Mouse (Mus musculus) limb, embryonic 12.5 days (tissue): ENCODE data around the gene Eif5a. TPM values are rescaled to one million over a fixed set of nuclear protein-coding genes. Genes with fewer than 3 reads are reported as not detected.

Source experiments
- ATAC-seq: fragments of 200-750 bp; cut with Nextera tagmentation; 2 replicates; pipeline ENCODE4 v1.8.0; 2017; ENCODE audit warnings: low read depth, moderate TSS enrichment; ENCODE audit not compliant: insufficient number of reproducible peaks, insufficient read depth, low FRiP score, low TSS enrichment
- H3K27ac ChIP-seq: fragments of 300-500 bp; sonication (generic); 2 replicates; pipeline ENCODE4 v1.5.1; 2016; ENCODE audit warnings: mild to moderate bottlenecking, moderate library complexity
- H3K27me3 ChIP-seq: fragments of 300-500 bp; sonication (generic); 2 replicates; pipeline ENCODE4 v1.6.1; 2016; ENCODE audit warnings: mild to moderate bottlenecking, moderate library complexity
- H3K36me3 ChIP-seq: fragments of 300-500 bp; sonication (generic); 2 replicates; pipeline ENCODE4 v1.6.1; 2016; ENCODE audit warnings: mild to moderate bottlenecking, moderate library complexity
- H3K4me1 ChIP-seq: fragments of 300-500 bp; sonication (generic); replicated peaks from 2 replicates; pipeline ENCODE4 v1.6.1; 2016
- H3K4me2 ChIP-seq: fragments of 300-500 bp; sonication (generic); 2 replicates; pipeline ENCODE4 v1.6.1; 2016; ENCODE audit warnings: mild to moderate bottlenecking, moderate library complexity
- H3K4me3 ChIP-seq: fragments of 300-500 bp; sonication (generic); replicated peaks from 2 replicates; pipeline ENCODE4 v1.5.1; 2016; ENCODE audit warnings: mild to moderate bottlenecking
- H3K9ac ChIP-seq: fragments of 300-500 bp; sonication (generic); replicated peaks from 2 replicates; pipeline ENCODE4 v1.6.1; 2016; ENCODE audit warnings: mild to moderate bottlenecking, moderate library complexity
- H3K9me3 ChIP-seq: fragments of 300-500 bp; sonication (generic); 2 replicates; pipeline ENCODE4 v1.6.1; 2016; ENCODE audit warnings: mild to moderate bottlenecking, moderate library complexity
- WGBS: fragments of 180-500 bp; shearing (Covaris S2); methylation state at CpG from one replicate; pipeline ENCODE4 v1.1.7; 2016; 5-methylcytosine and 5-hydroxymethylcytosine counted together
- polyA plus RNA-seq: library from polyadenylated mRNA; unstranded; fragments of >200 nt; fragmentation: Nextera tagmentation; extraction: Ambion mirVana; gene quantifications from 2 replicates; pipeline ENCODE4 v1.2.1, GENCODE M21; 2016

Gene Eif5a
- polyA plus RNA-seq, 1 experiment from 2014 or later = 1,851 TPM

DNA sequence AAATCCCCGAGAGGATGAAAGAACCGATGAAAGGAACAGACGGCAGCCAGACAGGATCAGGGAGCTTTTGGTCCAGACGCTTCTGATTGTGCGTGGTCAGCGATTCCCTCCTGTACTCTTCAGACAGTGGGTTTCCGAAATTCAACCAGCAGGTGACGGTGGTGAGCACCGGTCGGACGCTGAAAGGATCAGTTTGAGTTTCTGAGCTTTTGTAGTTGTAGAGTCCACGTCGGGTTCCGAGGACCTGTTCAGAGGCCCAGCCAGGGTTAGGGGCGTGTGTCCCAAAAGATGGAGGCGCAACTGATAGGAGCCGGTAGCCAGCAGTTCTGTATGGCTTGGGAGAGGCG is 41.3 kb downstream of the Eif5a start:
- H3K36me3 ChIP-seq = no peaks in the 10 kb centered on the region
- H3K9ac ChIP-seq = peak overlapping the region; percentile 67
- H3K4me2 ChIP-seq = peak overlapping the region; percentile 82
- no peaks in the 10 kb centered on the region for H3K9me3 ChIP-seq
- H3K4me1 ChIP-seq = peaks cover 43% of the 10 kb centered on the region
- no peaks in the 10 kb centered on the region for H3K27me3 ChIP-seq
- ATAC-seq = peak; percentile 40
- H3K27ac ChIP-seq = peak overlapping the region; percentile 90
- H3K4me3 ChIP-seq = peak overlapping the region; percentile 55
- WGBS = under 1% methylated on average over 18 of the region's 18 CpGs

GRCm38 (mm10) chr11:69879711-69880110 is 42.0 kb downstream of the Eif5a start:
- Histone ChIP-seq H3K4me3 (peak overlapping the region; percentile 55), H3K36me3 (no peaks in the 10 kb centered on the region), H3K4me2 (peak overlapping the region; percentile 82), H3K27me3 (no peaks in the 10 kb centered on the region), H3K4me1 (peaks cover 43% of the 10 kb centered on the region), H3K9me3 (no peaks in the 10 kb centered on the region), H3K9ac (peak overlapping the region; percentile 67), H3K27ac (no peak overlapping the region; the same call in 1 of the 2 replicates)
- 53% methylated on average over 15 of the region's 15 CpGs for WGBS
- ATAC-seq = no peak

- no peaks in the 10 kb centered on the region for H3K27me3 ChIP-seq
- H3K4me2 ChIP-seq = peak overlapping the region; percentile 82
- H3K36me3 ChIP-seq = no peaks in the 10 kb centered on the region
- no peaks in the 10 kb centered on the region for H3K9me3 ChIP-seq
- no peak for ATAC-seq
- H3K4me3 ChIP-seq = no peak overlapping the region
- H3K9ac ChIP-seq = 0 out of 2 replicates have a peak overlapping the region, but pooled peaks have one; percentile 18
- 92% methylated on average over 6 of the region's 6 CpGs for WGBS
- H3K4me1 ChIP-seq = peaks cover 43% of the 10 kb centered on the region
- H3K27ac ChIP-seq = no peak overlapping the region
Measured at GRCm38 (mm10) chr11:69878952-69879351, 42.8 kb downstream of the Eif5a start.

DNA sequence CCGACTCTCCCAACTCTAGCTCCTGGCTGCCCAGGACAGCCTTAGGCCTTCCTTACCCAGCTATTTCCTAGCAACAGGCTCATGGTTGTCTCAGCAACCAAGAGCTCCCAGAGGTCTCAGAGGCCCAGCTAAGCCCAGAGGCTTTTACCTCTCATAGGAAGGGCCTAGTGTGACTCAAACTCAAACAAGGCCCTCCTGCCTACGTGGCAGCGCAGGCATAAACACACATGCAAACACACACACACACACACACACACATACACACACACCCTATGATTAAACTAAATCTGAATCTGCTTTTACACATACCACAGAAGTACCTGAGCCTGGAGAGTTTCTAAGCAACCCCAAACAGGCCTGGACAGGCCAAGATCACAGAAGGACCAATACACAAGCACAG is 43.4 kb downstream of the Eif5a start:
- Histone ChIP-seq H3K4me3 (no peak overlapping the region), H3K9me3 (no peaks in the 10 kb centered on the region), H3K4me2 (no peak overlapping the region), H3K27me3 (no peaks in the 10 kb centered on the region), H3K4me1 (peaks cover 43% of the 10 kb centered on the region), H3K9ac (no peak overlapping the region), H3K36me3 (no peaks in the 10 kb centered on the region), H3K27ac (no peak overlapping the region)
- no peak for ATAC-seq
- WGBS = 89% methylated on average over 3 of the region's 3 CpGs

DNA sequence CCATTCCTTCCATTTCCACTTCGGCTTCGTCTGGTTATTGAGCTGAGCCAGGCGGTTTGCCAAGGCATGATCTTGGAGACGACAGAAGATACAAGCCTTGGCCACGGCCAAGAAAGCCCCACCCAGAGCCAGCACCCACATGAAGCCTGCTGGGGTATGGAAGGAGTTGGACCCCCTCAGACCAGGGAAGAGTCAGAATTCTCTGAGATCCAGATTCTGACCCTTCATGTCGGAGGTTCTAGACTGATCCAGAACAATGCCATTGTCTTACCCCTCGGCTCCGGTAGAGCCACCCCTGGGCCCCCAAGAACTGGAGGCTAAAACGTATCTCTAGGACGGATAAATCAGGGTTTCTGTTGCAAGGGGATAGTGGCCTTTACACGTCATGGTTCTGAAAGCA is 43.9 kb downstream of the Eif5a start, which contains the start of gene Tmem95:
TSS of gene Tmem95 (minus strand) at position 141 of the 400 bp plus-strand sequence.
- no peak for ATAC-seq
- Histone ChIP-seq H3K9ac (no peak within 1 kb of the TSS), H3K36me3 (no peaks in the 10 kb centered on the region), H3K27me3 (no peaks in the 10 kb centered on the region), H3K27ac (peak within 1 kb of the TSS; percentile 31; the same call in 1 of the 2 replicates), H3K4me2 (peak within 1 kb of the TSS; percentile 47), H3K9me3 (no peaks in the 10 kb centered on the region), H3K4me3 (peak within 1 kb of the TSS; percentile 11; the same call in 1 of the 2 replicates), H3K4me1 (peaks cover 43% of the 10 kb centered on the region)
- WGBS = 89% methylated on average over 11 of the region's 11 CpGs

DNA sequence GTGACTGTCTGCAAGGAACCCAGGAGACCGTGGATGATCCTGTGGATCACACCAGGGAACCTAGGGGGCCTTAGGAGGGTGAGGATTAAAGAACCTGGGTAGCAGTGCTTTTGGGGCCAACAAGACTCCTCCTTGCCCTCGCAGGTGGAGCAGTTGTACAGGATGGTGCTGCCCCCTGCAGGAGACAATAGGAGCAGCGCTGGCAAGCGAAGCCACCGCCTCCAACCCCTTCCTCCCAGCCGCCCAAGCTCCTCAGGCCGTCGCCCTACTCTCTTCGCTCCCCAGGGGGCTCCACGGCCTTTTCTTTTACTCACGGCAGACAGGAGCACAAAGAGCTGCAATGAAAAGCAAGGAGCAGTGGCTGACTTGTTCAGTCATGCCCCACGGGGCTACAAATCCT is 44.9 kb downstream of the Eif5a start:
- Histone ChIP-seq H3K9me3 (no peaks in the 10 kb centered on the region), H3K4me3 (peak overlapping the region; percentile 11; the same call in 1 of the 2 replicates), H3K4me1 (peaks cover 42% of the 10 kb centered on the region), H3K27ac (peak overlapping the region; percentile 31; the same call in 1 of the 2 replicates), H3K36me3 (no peaks in the 10 kb centered on the region), H3K4me2 (peak overlapping the region; percentile 47), H3K9ac (no peak overlapping the region), H3K27me3 (no peaks in the 10 kb centered on the region)
- 3% methylated on average over 12 of the region's 12 CpGs for WGBS
- no peak for ATAC-seq

DNA sequence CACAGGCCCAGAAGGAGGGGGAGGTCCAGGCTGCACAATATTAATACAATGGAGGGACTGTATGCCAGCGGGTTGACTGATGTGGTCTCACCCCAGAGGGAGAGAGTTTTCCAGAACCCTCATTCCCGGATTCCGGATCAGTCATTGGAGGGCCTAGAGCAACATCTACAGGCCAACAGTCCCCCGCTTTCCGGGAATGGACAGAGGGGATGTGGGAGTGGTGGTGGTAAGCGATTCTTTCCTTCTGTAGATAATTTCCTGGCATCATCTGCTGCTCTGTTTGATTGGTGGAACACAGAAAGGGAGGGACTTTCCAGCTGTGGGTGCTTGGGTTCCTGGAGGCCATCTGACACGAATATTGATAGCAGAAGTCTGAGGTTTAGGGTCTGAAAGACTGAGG is 45.6 kb downstream of the Eif5a start:
- H3K9ac ChIP-seq = no peak overlapping the region
- H3K4me2 ChIP-seq = no peak overlapping the region
- H3K27ac ChIP-seq = peak overlapping the region; percentile 30; the same call in 1 of the 2 replicates
- no peak overlapping the region for H3K4me3 ChIP-seq
- H3K36me3 ChIP-seq = no peaks in the 10 kb centered on the region
- H3K27me3 ChIP-seq = no peaks in the 10 kb centered on the region
- no peak for ATAC-seq
- 70% methylated on average over 7 of the region's 7 CpGs for WGBS
- peaks cover 35% of the 10 kb centered on the region for H3K4me1 ChIP-seq
- H3K9me3 ChIP-seq = no peaks in the 10 kb centered on the region

- Histone ChIP-seq H3K4me1 (peaks cover 16% of the 10 kb centered on the region; the same call in 1 of the 2 replicates), H3K9me3 (no peaks in the 10 kb centered on the region), H3K9ac (no peak overlapping the region), H3K36me3 (no peaks in the 10 kb centered on the region), H3K4me2 (no peak overlapping the region), H3K27ac (no peak overlapping the region), H3K4me3 (no peak overlapping the region), H3K27me3 (0 out of 2 replicates have a peak, but pooled peaks cover 2% of the 10 kb centered on the region)
- no peak for ATAC-seq
- 74% methylated on average over 4 of the region's 4 CpGs for WGBS
Measured at GRCm38 (mm10) chr11:69872451-69872850, 49.3 kb downstream of the Eif5a start.

DNA sequence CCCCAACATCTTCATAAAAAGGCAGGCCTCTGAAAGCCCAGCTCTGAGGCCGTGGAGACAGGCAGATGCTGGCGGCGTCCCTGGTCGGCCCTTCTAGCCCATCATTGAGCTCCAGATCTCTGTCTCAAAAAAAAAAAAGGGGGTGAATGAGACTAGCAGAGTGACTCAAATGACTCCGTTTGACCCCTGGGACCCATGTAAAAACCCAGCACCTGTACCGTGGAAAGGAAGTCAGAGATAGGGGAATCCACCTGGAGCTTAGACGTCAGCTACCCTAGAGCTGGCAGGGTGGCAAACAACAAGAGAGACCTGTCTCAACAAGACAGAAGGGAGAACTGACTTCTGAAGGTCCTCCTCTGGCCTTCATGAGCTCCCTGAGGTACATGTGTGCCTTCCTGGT is 49.9 kb downstream of the Eif5a start:
- no peak overlapping the region for H3K4me2 ChIP-seq
- WGBS = 86% methylated on average over 7 of the region's 7 CpGs
- H3K4me3 ChIP-seq = no peak overlapping the region
- H3K9ac ChIP-seq = no peak overlapping the region
- no peak for ATAC-seq
- H3K27ac ChIP-seq = no peak overlapping the region
- H3K9me3 ChIP-seq = no peaks in the 10 kb centered on the region
- H3K27me3 ChIP-seq = 0 out of 2 replicates have a peak, but pooled peaks cover 4% of the 10 kb centered on the region
- H3K4me1 ChIP-seq = peaks cover 10% of the 10 kb centered on the region; the same call in 1 of the 2 replicates
- no peaks in the 10 kb centered on the region for H3K36me3 ChIP-seq

GRCm38 (mm10) chr11:69870289-69871069 is 51.3 kb downstream of the Eif5a start:
- Histone ChIP-seq H3K4me1 (0 out of 2 replicates have a peak, but pooled peaks cover 4% of the 10 kb centered on the region), H3K36me3 (no peaks in the 10 kb centered on the region), H3K4me2 (no peak overlapping the region), H3K27ac (no peak overlapping the region), H3K9me3 (no peaks in the 10 kb centered on the region), H3K4me3 (no peak overlapping the region), H3K9ac (no peak overlapping the region), H3K27me3 (0 out of 2 replicates have a peak, but pooled peaks cover 4% of the 10 kb centered on the region)
- no peak for ATAC-seq
- 88% methylated on average over 2 of the region's 2 CpGs for WGBS

DNA sequence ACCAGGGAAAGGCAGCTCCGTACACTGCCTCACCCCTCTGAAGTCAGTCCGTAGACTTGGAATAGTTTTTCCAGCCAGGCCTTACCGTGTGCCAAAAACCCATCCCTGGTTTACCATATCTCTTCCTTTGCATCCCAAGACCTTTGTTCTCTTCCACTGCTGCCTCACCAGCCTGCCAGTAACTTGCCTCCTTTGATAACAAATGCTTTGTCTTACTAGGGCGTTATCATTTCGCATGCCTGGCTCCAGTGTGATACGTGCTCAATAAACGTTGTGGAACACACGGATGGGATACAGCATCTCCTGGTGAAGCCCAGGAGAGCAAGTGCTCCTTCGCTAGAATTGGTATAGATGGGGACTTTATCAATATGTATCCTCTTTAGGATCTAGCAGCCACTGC is 54.4 kb downstream of the Eif5a start:
- ATAC-seq = no peak
- 0 out of 2 replicates have a peak, but pooled peaks cover 4% of the 10 kb centered on the region for H3K4me1 ChIP-seq
- H3K9ac ChIP-seq = no peak overlapping the region
- H3K9me3 ChIP-seq = no peaks in the 10 kb centered on the region
- 70% methylated on average over 9 of the region's 9 CpGs for WGBS
- H3K27me3 ChIP-seq = peaks cover 7% of the 10 kb centered on the region; the same call in 1 of the 2 replicates
- H3K4me2 ChIP-seq = no peak overlapping the region
- no peak overlapping the region for H3K4me3 ChIP-seq
- H3K36me3 ChIP-seq = no peaks in the 10 kb centered on the region
- no peak overlapping the region for H3K27ac ChIP-seq
